Mouse (Mus musculus) intestine, embryonic 15.5 days (tissue): ENCODE data around the gene Tgfbr1. TPM values are rescaled to one million over a fixed set of nuclear protein-coding genes. Genes with fewer than 3 reads are reported as not detected.

ENCODE experiments used
- ATAC-seq: fragments of 200-750 bp; cut with Nextera tagmentation; 2 replicates; pipeline ENCODE4 v1.8.0; 2017; ENCODE audit warnings: moderate TSS enrichment, moderate library complexity
- H3K27ac ChIP-seq: fragments of 300-500 bp; sonication (generic); 2 replicates; pipeline ENCODE4 v1.5.1; 2015; ENCODE audit warnings: mild to moderate bottlenecking, inconsistent platforms
- H3K27me3 ChIP-seq: fragments of 300-500 bp; sonication (generic); replicated peaks from 2 replicates; pipeline ENCODE4 v1.6.1; 2015; ENCODE audit warnings: inconsistent platforms
- H3K36me3 ChIP-seq: fragments of 300-500 bp; sonication (generic); 2 replicates; pipeline ENCODE4 v1.6.1; 2015; ENCODE audit warnings: inconsistent platforms
- H3K4me1 ChIP-seq: fragments of 300-500 bp; sonication (generic); replicated peaks from 2 replicates; pipeline ENCODE4 v1.6.1; 2015; ENCODE audit warnings: inconsistent platforms
- H3K4me2 ChIP-seq: fragments of 300-500 bp; sonication (generic); replicated peaks from 2 replicates; pipeline ENCODE4 v1.6.1; 2015; ENCODE audit warnings: mild to moderate bottlenecking, inconsistent platforms
- H3K4me3 ChIP-seq: fragments of 300-500 bp; sonication (generic); replicated peaks from 2 replicates; pipeline ENCODE4 v1.5.1; 2015; ENCODE audit warnings: inconsistent platforms
- H3K9ac ChIP-seq: fragments of 300-500 bp; sonication (generic); 2 replicates; pipeline ENCODE4 v1.6.1; 2015; ENCODE audit warnings: inconsistent platforms
- H3K9me3 ChIP-seq: fragments of 300-500 bp; sonication (generic); 2 replicates; pipeline ENCODE4 v1.6.1; 2016; ENCODE audit warnings: inconsistent platforms
- WGBS: fragments of 180-500 bp; shearing (Covaris S2); methylation state at CpG from one replicate; pipeline ENCODE4 v1.1.7; 2015; 5-methylcytosine and 5-hydroxymethylcytosine counted together
- polyA plus RNA-seq: library from polyadenylated mRNA; unstranded; fragments of >200 nt; fragmentation: Nextera tagmentation; extraction: Ambion mirVana; gene quantifications from 2 replicates; pipeline ENCODE4 v1.2.1, GENCODE M21; 2015

The Tgfbr1 gene
- polyA plus RNA-seq, 1 experiment from 2014 or later = 28.0 TPM

DNA sequence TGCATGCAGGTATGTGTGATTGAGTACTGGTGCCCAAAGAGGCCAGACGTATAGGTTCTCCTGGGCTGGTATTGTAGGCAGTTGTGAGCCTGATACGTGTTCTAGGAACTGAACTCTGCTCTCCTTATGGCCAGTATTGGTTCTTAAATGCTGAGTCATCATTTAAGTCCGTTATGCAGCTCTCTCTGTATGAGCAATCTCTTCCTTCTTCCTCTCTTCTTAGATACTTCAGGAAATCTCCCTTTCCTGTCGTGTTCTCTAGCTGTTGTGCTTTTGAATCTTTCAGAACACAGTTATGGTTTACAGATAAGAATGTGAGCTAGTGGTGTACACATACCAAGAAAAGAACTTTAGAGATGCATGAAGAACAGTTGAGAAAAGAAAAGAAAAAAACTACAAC, 47.3 kb downstream of the Tgfbr1 start:
- no peaks in the 10 kb centered on the region for H3K4me1 ChIP-seq
- H3K4me2 ChIP-seq = no peak overlapping the region
- no peak overlapping the region for H3K27ac ChIP-seq
- H3K4me3 ChIP-seq = no peak overlapping the region
- 86% methylated on average over 4 of the region's 4 CpGs for WGBS
- H3K36me3 ChIP-seq = 0 out of 2 replicates have a peak, but pooled peaks cover 2% of the 10 kb centered on the region
- ATAC-seq = no peak
- H3K27me3 ChIP-seq = no peaks in the 10 kb centered on the region
- H3K9me3 ChIP-seq = no peaks in the 10 kb centered on the region
- H3K9ac ChIP-seq = no peak overlapping the region

DNA sequence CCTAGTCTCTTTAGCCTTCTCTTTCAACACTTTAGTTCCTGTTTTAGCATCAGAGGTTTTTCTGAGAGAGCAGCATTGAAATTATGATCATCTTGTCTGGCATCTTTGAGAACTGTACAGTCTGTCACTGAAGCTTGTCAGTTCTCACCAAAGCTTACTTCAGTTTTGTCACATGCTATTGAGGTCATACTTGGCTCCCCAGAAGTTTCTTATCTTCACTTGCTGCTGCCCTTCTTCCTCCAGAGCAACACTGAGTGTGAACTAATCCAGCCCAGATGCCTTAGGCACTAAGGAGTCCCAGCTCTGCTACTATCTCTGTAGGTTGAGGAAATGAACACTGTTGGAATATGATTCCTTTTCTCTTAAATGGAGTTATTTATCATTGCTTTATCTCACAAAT, 49.2 kb downstream of the Tgfbr1 start:
- Histone ChIP-seq H3K4me2 (no peak overlapping the region), H3K27me3 (no peaks in the 10 kb centered on the region), H3K4me3 (no peak overlapping the region), H3K9ac (no peak overlapping the region), H3K27ac (no peak overlapping the region), H3K4me1 (no peaks in the 10 kb centered on the region), H3K9me3 (no peaks in the 10 kb centered on the region), H3K36me3 (peaks cover 4% of the 10 kb centered on the region; the same call in 1 of the 2 replicates)
- no peak for ATAC-seq

DNA sequence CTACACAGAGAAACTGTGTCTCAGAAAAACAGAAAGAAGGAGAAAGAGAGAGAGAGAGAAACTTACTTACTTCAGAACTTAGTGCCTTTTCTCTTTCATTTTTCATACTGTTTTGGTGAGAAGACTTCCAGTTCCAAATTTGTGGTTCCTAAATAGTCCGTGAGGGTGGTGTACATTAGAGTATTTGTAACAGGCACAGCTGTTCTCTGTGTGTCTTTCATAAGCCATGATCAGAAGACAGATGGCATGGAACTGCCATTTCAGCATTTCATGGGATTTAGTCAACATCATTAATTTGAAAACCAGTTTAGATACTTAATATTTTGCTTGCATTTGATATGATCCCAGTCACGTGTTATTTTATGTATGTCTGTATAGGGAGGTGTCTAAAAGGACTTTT, 51.5 kb downstream of the Tgfbr1 start:
- ATAC-seq = no peak
- H3K4me3 ChIP-seq = no peak overlapping the region
- H3K27me3 ChIP-seq = no peaks in the 10 kb centered on the region
- H3K9me3 ChIP-seq = no peaks in the 10 kb centered on the region
- no peak overlapping the region for H3K9ac ChIP-seq
- H3K36me3 ChIP-seq = peaks cover 5% of the 10 kb centered on the region; the same call in 1 of the 2 replicates
- no peak overlapping the region for H3K4me2 ChIP-seq
- no peak overlapping the region for H3K27ac ChIP-seq
- H3K4me1 ChIP-seq = no peaks in the 10 kb centered on the region
- WGBS = 79% methylated on average over 2 of the region's 2 CpGs

DNA sequence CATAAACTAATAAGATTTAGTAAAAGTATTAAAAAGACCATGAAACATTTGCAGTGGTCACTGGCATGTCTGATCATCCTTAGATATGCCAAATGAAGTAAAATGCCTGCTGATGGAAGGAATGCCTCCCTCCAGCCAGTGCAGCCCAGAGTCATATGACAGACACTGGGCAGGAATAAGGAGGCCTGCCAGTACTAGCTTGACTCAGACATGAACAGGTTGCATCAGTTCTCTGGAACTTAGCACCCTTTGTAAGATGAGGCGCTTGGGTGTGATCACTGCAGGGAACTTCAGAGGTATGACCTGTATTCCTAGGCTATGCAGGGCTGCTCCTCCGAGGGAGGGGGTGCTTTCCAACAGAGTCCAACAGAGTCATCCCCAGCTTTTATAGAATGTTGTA, 54.1 kb downstream of the Tgfbr1 start:
- no peak for ATAC-seq
- 83% methylated on average over 2 of the region's 2 CpGs for WGBS
- no peak overlapping the region for H3K27ac ChIP-seq

DNA sequence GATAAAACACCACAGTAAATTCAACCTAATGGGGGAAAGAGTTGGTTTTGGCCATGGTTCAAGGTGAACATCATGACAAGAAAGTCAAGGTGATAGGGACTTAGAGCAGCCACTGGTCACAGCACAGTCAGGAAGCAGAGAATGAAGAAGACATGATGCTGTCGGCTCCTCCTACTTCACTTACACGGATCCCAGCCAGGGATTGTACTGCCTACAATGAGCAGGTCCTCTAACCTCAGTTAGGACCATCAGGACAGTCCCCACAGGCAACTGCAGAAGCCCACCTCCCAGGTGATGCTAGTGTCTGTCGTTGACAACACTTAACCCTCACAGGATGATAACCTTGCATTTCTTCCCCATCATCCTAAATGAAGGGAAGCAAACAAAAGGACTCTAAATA, 64.8 kb downstream of the Tgfbr1 start:
- Histone ChIP-seq H3K27me3 (no peaks in the 10 kb centered on the region), H3K4me3 (no peak overlapping the region), H3K9me3 (no peaks in the 10 kb centered on the region), H3K27ac (no peak overlapping the region), H3K9ac (no peak overlapping the region), H3K4me1 (no peaks in the 10 kb centered on the region), H3K36me3 (no peaks in the 10 kb centered on the region), H3K4me2 (no peak overlapping the region)
- ATAC-seq = no peak
- 57% methylated on average over 3 of the region's 3 CpGs for WGBS

More for the DNA sequence above, 54.1 kb downstream of the Tgfbr1 start:
- Histone ChIP-seq H3K4me3 (no peak overlapping the region), H3K4me1 (no peaks in the 10 kb centered on the region), H3K4me2 (no peak overlapping the region), H3K27me3 (no peaks in the 10 kb centered on the region), H3K9me3 (no peaks in the 10 kb centered on the region), H3K9ac (no peak overlapping the region), H3K36me3 (peaks cover 17% of the 10 kb centered on the region; the same call in 1 of the 2 replicates)

DNA sequence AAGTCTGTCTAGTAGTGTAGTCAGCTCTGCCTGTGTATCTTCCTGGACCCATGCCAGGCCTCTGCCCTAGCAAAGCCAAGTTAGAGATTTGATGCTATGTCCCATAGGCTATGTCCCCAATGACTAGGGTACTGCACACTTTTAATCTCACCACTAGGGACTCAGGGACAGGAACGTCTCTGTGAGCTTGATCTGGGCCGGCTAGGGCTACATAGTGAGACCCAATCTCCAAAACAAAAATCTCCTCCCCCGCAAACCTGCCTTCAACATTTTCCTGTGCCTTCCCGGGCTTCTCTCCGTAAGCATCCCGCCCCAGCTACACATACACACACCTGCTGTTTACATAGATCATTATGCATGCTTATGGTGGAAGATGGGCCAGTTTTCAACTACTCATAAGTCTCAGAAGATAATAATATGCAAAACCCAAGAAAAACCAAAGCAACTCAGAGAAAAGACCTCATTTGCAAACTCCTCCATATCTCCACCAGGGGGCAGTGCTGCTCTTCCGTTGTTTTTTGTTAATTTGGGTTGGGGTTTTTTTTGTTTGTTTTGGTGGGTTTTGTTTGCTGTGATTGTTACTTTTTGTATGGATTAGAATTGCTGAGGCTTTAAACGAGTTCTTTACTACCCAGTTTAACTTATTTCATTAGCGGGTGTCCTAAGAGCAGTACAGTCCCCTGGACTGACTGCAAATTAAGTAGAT, 66.4 kb downstream of the Tgfbr1 start:
- no peak overlapping the region for H3K9ac ChIP-seq
- WGBS = 23% methylated on average over 9 of the region's 9 CpGs
- H3K36me3 ChIP-seq = no peaks in the 10 kb centered on the region
- ATAC-seq = no peak
- H3K4me2 ChIP-seq = no peak overlapping the region
- no peaks in the 10 kb centered on the region for H3K9me3 ChIP-seq
- no peaks in the 10 kb centered on the region for H3K4me1 ChIP-seq
- no peak overlapping the region for H3K4me3 ChIP-seq
- H3K27me3 ChIP-seq = no peaks in the 10 kb centered on the region
- H3K27ac ChIP-seq = no peak overlapping the region

DNA sequence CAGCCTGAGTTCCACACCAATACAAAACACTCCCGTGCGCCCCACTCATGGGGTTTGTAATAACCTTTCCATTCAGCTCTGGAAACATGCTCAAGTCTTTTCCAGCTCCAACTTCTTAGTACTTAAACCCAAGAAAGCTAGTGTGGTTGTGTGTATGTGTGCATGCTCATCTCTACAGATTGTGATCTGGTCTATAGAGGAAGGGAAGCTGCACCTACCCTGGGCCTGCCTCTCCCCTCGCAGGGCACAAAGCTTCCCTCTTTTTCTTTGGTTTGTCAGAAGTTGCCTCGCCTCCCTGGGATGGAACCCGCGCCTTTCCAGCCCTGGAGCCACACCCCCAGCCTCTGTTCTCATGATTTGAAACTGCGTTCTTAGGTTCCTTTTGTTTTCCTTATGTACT, 67.2 kb downstream of the Tgfbr1 start:
- Histone ChIP-seq H3K27me3 (no peaks in the 10 kb centered on the region), H3K4me1 (no peaks in the 10 kb centered on the region), H3K27ac (no peak overlapping the region), H3K4me2 (no peak overlapping the region), H3K4me3 (no peak overlapping the region), H3K36me3 (no peaks in the 10 kb centered on the region), H3K9ac (no peak overlapping the region), H3K9me3 (no peaks in the 10 kb centered on the region)
- 43% methylated on average over 7 of the region's 7 CpGs for WGBS
- ATAC-seq = no peak

DNA sequence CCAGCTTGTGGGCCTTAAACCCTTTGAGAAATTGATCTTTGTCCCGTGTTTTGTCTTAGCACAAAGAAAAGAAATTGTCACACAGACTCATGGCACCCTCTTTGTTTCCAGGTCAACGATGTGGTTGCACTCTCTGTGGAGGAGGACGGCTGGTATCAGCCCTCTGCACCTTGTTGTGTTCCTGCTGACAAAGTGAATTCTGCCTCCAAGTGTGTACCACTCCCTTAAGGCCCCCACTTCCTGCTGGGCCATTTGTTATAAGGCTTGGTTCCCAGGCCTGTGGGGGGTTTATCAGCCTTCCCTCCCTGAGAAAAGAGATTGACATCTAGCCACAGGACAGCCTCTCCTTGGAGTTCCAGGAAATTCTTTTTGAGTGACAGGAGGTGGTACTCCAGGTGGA, 69.2 kb downstream of the Tgfbr1 start:
- Histone ChIP-seq H3K4me2 (no peak overlapping the region), H3K36me3 (no peaks in the 10 kb centered on the region), H3K9ac (no peak overlapping the region), H3K27me3 (no peaks in the 10 kb centered on the region), H3K9me3 (no peaks in the 10 kb centered on the region), H3K4me3 (no peak overlapping the region), H3K4me1 (no peaks in the 10 kb centered on the region), H3K27ac (no peak overlapping the region)
- 54% methylated on average over 3 of the region's 3 CpGs for WGBS
- ATAC-seq = no peak

DNA sequence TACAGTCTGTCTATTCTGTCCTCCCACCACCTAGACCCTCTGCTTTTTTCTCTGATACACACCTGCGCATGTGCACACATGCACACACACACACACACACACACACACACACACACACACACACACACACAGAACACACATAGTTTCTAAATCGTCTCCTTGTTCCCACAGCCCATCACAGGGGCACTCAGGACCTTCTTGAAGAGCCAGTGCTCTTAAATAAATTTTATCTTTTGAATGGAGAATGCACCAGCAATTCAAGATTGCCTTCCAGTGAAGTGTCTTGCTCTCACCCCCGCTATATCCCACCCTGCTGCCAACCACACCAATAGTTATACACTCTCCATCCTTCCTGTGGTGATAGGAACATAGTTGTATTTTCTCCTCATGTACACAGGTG, 69.9 kb downstream of the Tgfbr1 start:
- Histone ChIP-seq H3K27ac (no peak overlapping the region), H3K4me2 (no peak overlapping the region), H3K9me3 (no peaks in the 10 kb centered on the region), H3K27me3 (no peaks in the 10 kb centered on the region), H3K4me1 (no peaks in the 10 kb centered on the region), H3K36me3 (no peaks in the 10 kb centered on the region), H3K9ac (no peak overlapping the region), H3K4me3 (no peak overlapping the region)
- ATAC-seq = no peak
- 83% methylated on average over 3 of the region's 3 CpGs for WGBS

DNA sequence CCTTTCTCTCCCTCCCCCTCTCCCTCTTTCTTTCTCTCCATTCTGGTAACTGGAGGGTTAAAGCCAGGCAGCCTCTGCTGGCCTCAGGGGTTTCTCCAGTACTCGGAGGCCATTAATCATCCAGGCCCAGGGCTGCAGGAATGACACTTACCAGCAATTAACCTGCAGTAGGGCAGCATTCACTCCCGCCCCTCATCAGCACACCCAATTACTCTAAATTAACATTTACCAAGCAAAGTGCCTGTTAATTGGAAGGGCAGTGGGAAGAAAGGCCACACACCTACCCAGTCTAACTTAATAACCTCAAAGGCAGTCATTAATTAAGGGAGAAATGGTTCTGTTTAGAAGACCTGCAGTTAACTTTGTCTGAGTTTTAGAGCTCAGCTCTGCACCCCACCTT, 71.4 kb downstream of the Tgfbr1 start:
- Histone ChIP-seq H3K27me3 (no peaks in the 10 kb centered on the region), H3K4me2 (no peak overlapping the region), H3K27ac (no peak overlapping the region), H3K36me3 (no peaks in the 10 kb centered on the region), H3K4me3 (no peak overlapping the region), H3K4me1 (no peaks in the 10 kb centered on the region), H3K9ac (no peak overlapping the region), H3K9me3 (no peaks in the 10 kb centered on the region)
- WGBS = 21% methylated on average over 2 of the region's 2 CpGs
- ATAC-seq = peak; percentile 59; the same call in 1 of the 2 replicates

DNA sequence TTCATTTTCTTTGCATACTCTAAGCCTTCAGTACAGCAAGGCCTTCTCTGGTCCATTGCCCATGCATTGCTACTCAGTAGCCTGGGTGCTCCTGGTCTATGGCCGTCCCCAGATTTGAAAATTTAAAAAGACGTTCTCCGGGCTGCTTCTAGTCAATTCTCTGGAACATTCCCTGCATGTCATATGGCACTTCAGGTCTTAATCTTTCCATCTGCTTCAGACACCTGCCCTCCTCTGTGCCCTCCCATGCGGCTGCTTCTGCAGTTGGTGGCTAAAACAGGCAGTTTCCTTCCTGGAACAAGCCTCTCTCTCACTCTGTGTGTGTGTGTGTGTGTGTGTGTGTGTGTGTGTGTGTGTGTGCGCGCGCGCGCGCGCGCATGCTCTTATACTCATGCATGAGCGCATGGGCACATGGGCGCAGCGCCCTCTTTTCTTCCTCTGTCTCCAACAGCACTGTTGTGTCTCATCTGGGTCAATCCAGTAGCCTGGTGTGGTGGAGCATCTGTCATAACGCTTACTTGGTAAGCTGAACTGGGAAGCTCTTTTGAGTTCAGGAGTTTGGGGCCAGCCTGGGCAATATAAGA, 72.3 kb downstream of the Tgfbr1 start:
- Histone ChIP-seq H3K9me3 (no peaks in the 10 kb centered on the region), H3K27me3 (no peaks in the 10 kb centered on the region), H3K4me1 (no peaks in the 10 kb centered on the region), H3K9ac (no peak overlapping the region), H3K36me3 (no peaks in the 10 kb centered on the region), H3K4me3 (no peak overlapping the region), H3K4me2 (no peak overlapping the region), H3K27ac (no peak overlapping the region)
- ATAC-seq = no peak
- 91% methylated on average over 16 of the region's 16 CpGs for WGBS

DNA sequence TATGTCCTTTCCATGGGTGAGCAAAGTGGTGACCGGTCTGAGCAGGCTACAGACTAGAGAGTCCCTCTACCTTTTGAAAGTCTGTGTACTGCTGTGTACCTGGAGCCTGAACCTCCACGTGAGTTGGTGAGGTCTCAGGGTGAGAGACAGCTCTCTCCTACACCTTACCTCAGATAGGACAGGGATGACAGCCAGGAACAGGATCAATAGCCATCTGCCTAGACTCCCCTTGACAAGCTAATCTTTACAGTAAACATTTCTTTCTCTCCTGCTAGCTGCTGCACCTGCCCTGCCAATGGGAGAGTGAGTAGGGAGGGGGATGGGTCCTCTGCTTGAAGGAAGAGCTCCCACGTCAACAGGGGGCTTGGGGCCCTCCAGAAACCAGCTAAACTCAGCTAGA, 74.6 kb downstream of the Tgfbr1 start:
- no peak overlapping the region for H3K4me3 ChIP-seq

DNA sequence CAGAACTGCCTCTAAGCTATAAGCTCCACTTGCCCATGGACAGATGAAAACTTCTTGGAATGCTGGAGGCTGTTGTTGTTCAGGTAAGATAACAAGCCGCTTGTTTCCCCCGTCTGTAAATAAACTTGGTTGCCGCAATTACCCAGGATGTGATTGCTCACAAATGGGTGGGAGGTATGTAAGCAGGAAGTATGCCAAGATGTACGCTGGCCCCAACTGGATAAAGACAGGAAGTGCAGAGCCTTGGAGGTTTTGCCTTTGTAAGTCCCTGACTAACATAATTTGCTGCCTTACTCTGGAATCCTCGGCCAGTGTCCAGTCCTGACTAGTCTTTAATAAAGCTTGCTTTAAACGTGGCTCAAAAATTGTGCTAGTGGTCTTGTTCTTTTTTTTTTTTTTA, 77.5 kb downstream of the Tgfbr1 start:
- H3K4me3 ChIP-seq = no peak overlapping the region
- ATAC-seq = no peak
- 39% methylated on average over 6 of the region's 6 CpGs for WGBS

More for the DNA sequence above, 74.6 kb downstream of the Tgfbr1 start:
- H3K4me1 ChIP-seq = no peaks in the 10 kb centered on the region
- WGBS = 52% methylated on average over 3 of the region's 3 CpGs
- H3K4me2 ChIP-seq = no peak overlapping the region
- H3K36me3 ChIP-seq = no peaks in the 10 kb centered on the region
- no peaks in the 10 kb centered on the region for H3K27me3 ChIP-seq
- H3K27ac ChIP-seq = no peak overlapping the region
- no peak for ATAC-seq
- no peaks in the 10 kb centered on the region for H3K9me3 ChIP-seq
- H3K9ac ChIP-seq = no peak overlapping the region

More for the DNA sequence above, 77.5 kb downstream of the Tgfbr1 start:
- Histone ChIP-seq H3K27me3 (no peaks in the 10 kb centered on the region), H3K36me3 (no peaks in the 10 kb centered on the region), H3K27ac (no peak overlapping the region), H3K4me2 (no peak overlapping the region), H3K4me1 (peaks cover 5% of the 10 kb centered on the region; the same call in 1 of the 2 replicates), H3K9ac (no peak overlapping the region), H3K9me3 (no peaks in the 10 kb centered on the region)
